Mouse (Mus musculus): Measurements from ENCODE around the gene Dusp12. TPM values are rescaled to one million over a fixed set of nuclear protein-coding genes. Genes with fewer than 3 reads are reported as not detected.

The Dusp12 gene
- polyA plus RNA-seq, 1 experiment, result 32.4 TPM

DNA sequence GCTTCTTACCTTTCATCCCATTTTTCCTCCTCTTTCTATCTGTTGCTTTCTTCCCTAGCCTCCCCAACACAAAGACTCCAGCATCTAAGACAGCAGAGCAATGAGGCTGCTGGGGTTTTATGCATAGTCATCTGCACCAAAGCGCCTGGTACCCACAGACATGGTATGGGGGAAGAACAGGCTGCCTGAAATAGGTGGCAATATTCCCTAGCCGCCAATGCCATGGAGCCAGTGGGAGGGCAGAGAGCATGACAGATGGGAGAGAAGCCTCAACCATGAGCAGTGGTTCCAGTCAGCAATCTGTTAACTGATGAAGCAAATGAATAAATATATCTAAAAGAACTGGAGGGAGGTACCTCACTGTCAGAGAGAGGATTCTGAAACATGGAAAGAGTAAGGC, 28.0 kb downstream of the Dusp12 start:
- DNase-seq, result peak; percentile 39 to 57
- Histone ChIP-seq H3K27me3 (ENCODE audit: control insufficient read depth, insufficient read depth, low read length) (no peaks in the 10 kb centered on the region), H3K27ac (ENCODE audit: insufficient read depth, low read length) (no peak overlapping the region), H3K4me3 (replicated peaks; ENCODE audit: insufficient read depth, low read depth, low read length) (no peak overlapping the region), H3K4me1 (ENCODE audit: control insufficient read depth, insufficient read depth, low read length) (no peaks in the 10 kb centered on the region; the same call in 1 of the 2 replicates)
- TF ChIP-seq POLR2A (IDR thresholded peaks at IDR 0.05; ENCODE audit: borderline replicate concordance, insufficient read depth, low read length) (no peak), CTCF (IDR thresholded peaks at IDR 0.05; ENCODE audit: borderline replicate concordance, insufficient read depth, low read depth, low read length) (no peak)
- 15% methylated on average over 2 of the region's 2 CpGs for WGBS

DNA sequence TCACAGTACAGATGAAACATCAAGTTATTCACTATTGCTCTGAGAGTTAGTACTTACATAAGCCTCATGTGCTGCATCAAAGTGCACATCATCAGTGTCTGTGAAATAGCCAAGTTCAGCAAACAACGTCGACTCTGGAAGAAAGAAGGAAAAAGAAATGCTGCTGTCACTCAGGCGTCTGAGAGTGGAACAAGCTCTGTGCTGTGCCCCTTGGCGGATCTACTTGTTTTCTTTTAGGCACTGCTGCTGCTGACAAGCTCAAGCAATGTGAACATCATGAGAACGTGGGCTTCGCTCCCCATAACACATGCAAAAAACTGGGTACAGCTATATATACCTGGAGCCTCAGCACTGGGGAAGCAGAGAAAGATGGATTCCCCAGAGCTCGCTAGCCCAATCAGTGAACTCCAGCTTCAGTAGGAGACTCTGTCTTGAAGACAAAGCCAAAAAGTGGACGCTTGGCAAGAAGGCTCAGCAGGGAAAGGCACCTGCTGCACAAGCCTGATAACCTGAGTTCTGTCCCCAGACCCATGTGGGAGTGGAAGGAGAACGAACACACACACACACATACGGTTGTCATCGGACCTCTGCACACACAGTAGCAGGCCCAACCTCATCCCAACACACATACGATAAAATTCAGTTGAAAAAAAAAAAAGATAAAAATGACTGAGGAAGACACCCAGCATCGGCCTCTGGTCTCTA, 30.1 kb downstream of the Dusp12 start:
- H3K4me1 ChIP-seq (ENCODE audit: control insufficient read depth, insufficient read depth, low read length), result no peaks in the 10 kb centered on the region; the same call in 1 of the 2 replicates
- H3K27ac ChIP-seq (ENCODE audit: insufficient read depth, low read length), result no peak overlapping the region
- no peak overlapping the region for H3K4me3 ChIP-seq (replicated peaks; ENCODE audit: insufficient read depth, low read depth, low read length)
- no peak for DNase-seq
- TF ChIP-seq CTCF (IDR thresholded peaks at IDR 0.05; ENCODE audit: borderline replicate concordance, insufficient read depth, low read depth, low read length), result no peak
- no peak for TF ChIP-seq POLR2A (IDR thresholded peaks at IDR 0.05; ENCODE audit: borderline replicate concordance, insufficient read depth, low read length)
- 83% methylated on average over 13 of the region's 13 CpGs for WGBS
- no peaks in the 10 kb centered on the region for H3K27me3 ChIP-seq (ENCODE audit: control insufficient read depth, insufficient read depth, low read length)

DNA sequence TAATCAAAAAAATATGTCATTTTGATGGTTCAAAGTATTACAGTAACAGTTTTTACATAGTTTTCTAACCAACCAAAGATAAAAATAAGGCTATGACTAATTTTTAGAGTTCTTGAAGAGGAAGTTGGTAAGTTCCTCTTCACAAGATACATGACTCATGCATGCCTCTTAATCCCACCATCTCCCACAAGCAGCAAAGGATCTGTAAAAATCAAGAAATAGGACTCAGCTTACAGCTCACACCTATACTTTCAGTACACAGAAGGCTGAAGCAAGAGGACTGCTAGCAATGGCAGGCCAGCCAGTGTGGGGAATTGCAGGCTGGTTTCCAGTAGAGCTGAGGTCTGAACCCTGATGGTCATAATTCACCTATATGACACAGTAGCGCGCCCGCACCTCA, 31.7 kb downstream of the Dusp12 start:
- no peak overlapping the region for H3K27ac ChIP-seq (ENCODE audit: insufficient read depth, low read length)
- no peak for DNase-seq
- H3K4me1 ChIP-seq (ENCODE audit: control insufficient read depth, insufficient read depth, low read length), result no peaks in the 10 kb centered on the region; the same call in 1 of the 2 replicates
- H3K27me3 ChIP-seq (ENCODE audit: control insufficient read depth, insufficient read depth, low read length), result no peaks in the 10 kb centered on the region
- TF ChIP-seq POLR2A (IDR thresholded peaks at IDR 0.05; ENCODE audit: borderline replicate concordance, insufficient read depth, low read length) (no peak), CTCF (IDR thresholded peaks at IDR 0.05; ENCODE audit: borderline replicate concordance, insufficient read depth, low read depth, low read length) (no peak)
- 97% methylated on average over 3 of the region's 3 CpGs for WGBS
- no peak overlapping the region for H3K4me3 ChIP-seq (replicated peaks; ENCODE audit: insufficient read depth, low read depth, low read length)

DNA sequence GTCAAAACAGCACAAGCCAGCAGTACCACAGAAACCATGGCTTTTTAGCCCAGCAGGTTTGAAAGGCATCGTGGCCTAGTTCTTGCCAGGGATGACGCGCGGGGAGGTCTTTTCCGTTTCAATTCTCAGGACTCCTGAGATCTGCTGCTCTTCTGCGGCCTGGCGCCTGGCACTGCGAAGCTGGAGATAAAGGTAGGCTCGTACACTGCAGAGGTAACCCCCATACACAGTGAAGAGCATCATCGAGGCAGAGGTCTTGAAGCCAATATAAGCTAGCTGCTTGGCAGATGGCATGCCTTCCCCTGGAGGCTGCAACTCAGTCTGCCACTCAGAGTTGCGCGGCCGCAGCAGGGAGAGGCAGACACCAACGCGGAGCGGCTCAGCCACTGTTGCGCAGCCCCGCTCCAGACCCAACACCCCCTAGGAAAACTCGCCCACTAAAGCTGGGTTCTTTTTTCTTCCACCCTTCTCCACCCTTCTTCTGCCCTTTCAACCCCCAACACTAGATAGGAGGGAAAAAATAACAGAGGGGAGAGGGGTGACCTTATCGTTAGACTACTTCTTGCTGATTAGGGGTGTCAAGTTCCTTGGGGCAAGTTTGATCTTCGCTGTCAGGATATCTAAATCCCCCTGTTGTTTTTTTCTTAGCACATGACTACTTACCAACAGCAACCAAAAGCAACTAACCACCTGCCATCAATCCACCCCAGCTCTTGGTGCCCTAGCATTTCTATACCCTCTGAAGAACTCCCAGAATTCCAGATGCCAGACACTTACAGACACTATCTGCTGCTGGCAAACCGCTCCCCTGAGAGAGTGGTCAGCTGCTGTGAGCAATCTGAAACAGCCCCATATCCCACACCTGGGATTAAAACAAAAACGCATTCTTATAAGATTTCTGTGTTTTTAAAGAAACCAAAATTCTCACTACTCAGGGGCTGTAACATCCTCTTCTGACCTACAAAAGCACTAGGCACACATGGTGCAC, 34.4 kb downstream of the Dusp12 start:
- no peak for DNase-seq
- Histone ChIP-seq H3K27me3 (ENCODE audit: control insufficient read depth, insufficient read depth, low read length) (no peaks in the 10 kb centered on the region), H3K4me1 (ENCODE audit: control insufficient read depth, insufficient read depth, low read length) (0 out of 2 replicates have a peak, but pooled peaks cover under 1% of the 10 kb centered on the region), H3K27ac (ENCODE audit: insufficient read depth, low read length) (no peak overlapping the region), H3K4me3 (replicated peaks; ENCODE audit: insufficient read depth, low read depth, low read length) (no peak overlapping the region)
- no peak for TF ChIP-seq POLR2A (IDR thresholded peaks at IDR 0.05; ENCODE audit: borderline replicate concordance, insufficient read depth, low read length)
- TF ChIP-seq CTCF (IDR thresholded peaks at IDR 0.05; ENCODE audit: borderline replicate concordance, insufficient read depth, low read depth, low read length), result no peak
- WGBS, result 90% methylated on average over 23 of the region's 23 CpGs

DNA sequence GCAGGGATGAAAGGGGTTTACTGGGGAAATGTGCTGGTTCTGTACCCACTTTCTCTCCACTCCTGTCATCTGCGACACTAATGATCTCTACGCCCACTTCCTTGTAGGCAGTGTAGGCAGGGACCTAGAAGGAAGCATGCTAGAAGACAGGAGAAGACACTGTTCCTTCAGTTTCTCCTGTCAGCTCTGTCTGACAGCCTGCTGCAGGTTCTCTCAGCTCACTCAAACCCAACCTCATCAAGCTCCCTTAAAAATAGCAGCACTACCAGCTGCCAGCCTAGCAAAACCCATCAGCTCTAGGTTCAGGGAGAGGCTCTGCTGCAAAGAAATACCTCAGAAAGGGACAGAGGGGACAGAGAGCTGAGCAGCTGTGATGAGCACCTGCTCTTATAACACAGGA, 35.3 kb downstream of the Dusp12 start:
- DNase-seq, result no peak
- Histone ChIP-seq H3K4me3 (replicated peaks; ENCODE audit: insufficient read depth, low read depth, low read length) (no peak overlapping the region), H3K27me3 (ENCODE audit: control insufficient read depth, insufficient read depth, low read length) (no peaks in the 10 kb centered on the region), H3K27ac (ENCODE audit: insufficient read depth, low read length) (no peak overlapping the region), H3K4me1 (ENCODE audit: control insufficient read depth, insufficient read depth, low read length) (0 out of 2 replicates have a peak, but pooled peaks cover 2% of the 10 kb centered on the region)
- TF ChIP-seq POLR2A (IDR thresholded peaks at IDR 0.05; ENCODE audit: borderline replicate concordance, insufficient read depth, low read length), result no peak
- no peak for TF ChIP-seq CTCF (IDR thresholded peaks at IDR 0.05; ENCODE audit: borderline replicate concordance, insufficient read depth, low read depth, low read length)
- 100% methylated on average over 2 of the region's 2 CpGs for WGBS

DNA sequence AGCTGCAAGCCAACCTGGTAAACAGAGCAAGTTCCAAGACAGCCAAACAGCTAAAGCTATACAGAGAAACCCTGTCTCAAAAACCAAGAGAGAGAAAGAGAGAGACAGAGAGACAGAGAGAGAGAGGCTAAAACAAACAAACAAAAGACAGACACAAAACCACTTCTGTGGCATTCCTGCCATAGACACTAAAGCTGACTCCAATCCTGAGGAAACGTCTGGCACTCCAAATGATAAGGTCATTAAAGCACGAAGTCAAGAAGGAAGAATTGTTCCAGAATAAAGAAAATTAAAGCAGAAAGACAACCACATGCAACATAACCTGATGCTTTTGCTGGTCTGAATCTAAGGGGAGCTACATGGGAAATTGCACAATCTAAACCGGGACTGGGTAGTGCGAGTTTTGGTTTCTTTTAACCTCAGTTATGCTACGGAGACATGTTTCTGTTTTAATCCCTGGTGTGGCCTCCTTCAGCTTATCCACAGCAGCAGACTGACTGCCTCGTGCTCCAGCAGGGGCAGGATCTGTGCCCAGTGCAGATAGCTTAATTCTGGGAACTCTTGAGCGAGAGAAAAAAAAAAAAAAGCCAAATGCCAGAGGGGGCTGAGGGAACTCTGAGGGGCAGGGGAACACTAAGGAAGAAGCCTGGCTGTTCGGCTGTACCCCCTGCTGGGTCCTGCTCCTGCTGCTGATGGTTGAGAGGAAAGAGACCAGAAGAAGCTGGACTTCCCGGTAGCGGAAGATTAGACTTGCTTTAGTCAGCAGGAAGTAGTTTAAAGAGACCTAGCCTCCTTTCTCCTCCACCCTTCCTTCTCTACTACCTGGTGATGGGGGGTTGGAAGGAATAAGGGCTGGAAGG, 39.7 kb downstream of the Dusp12 start:
- no peak for TF ChIP-seq POLR2A (IDR thresholded peaks at IDR 0.05; ENCODE audit: borderline replicate concordance, insufficient read depth, low read length)
- no peak for TF ChIP-seq CTCF (IDR thresholded peaks at IDR 0.05; ENCODE audit: borderline replicate concordance, insufficient read depth, low read depth, low read length)
- H3K27me3 ChIP-seq (ENCODE audit: control insufficient read depth, insufficient read depth, low read length), result no peaks in the 10 kb centered on the region
- DNase-seq, result no peak
- H3K4me1 ChIP-seq (ENCODE audit: control insufficient read depth, insufficient read depth, low read length), result 0 out of 2 replicates have a peak, but pooled peaks cover 2% of the 10 kb centered on the region
- no peak overlapping the region for H3K4me3 ChIP-seq (replicated peaks; ENCODE audit: insufficient read depth, low read depth, low read length)
- 38% methylated on average over 10 of the region's 10 CpGs for WGBS
- H3K27ac ChIP-seq (ENCODE audit: insufficient read depth, low read length), result no peak overlapping the region

DNA sequence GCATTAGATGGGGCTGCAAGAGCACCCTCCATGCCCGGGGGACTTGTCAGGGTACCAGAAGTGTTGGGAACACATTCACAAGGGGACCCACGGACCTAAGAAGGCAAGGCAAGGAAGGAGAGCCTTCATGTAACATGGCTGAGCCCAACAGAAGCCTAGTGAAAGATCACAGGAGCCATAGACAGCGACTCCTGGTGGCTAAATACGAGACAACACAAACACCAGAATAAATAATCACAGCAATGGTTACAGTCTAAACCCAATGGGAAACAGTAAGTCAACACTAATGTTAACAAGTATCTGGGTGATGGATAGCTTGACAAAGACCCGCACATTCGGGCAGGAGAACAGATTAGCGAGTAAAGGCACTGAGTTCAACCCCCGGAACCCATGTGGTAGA, 41.0 kb downstream of the Dusp12 start:
- Histone ChIP-seq H3K4me3 (replicated peaks; ENCODE audit: insufficient read depth, low read depth, low read length) (no peak overlapping the region), H3K4me1 (ENCODE audit: control insufficient read depth, insufficient read depth, low read length) (0 out of 2 replicates have a peak, but pooled peaks cover 2% of the 10 kb centered on the region), H3K27ac (ENCODE audit: insufficient read depth, low read length) (no peak overlapping the region), H3K27me3 (ENCODE audit: control insufficient read depth, insufficient read depth, low read length) (no peaks in the 10 kb centered on the region)
- 77% methylated on average over 8 of the region's 8 CpGs for WGBS
- TF ChIP-seq CTCF (IDR thresholded peaks at IDR 0.05; ENCODE audit: borderline replicate concordance, insufficient read depth, low read depth, low read length) (peak; percentile 29; the same call in 1 of the 2 replicates), POLR2A (IDR thresholded peaks at IDR 0.05; ENCODE audit: borderline replicate concordance, insufficient read depth, low read length) (no peak)
- no peak for DNase-seq

Measured in cerebellum, adult 2 months (tissue).